ENCODE assay signal across 30 mouse cellular contexts in genomic region chr17:79341946-79342470, GRCm38 (mm10). TPM values are rescaled to one million over a fixed set of nuclear protein-coding genes. Genes with fewer than 3 reads are reported as not detected.
A peak's percentile ranks its signal among the peaks of the same experiment; 100 is the strongest.
DNase-seq lines count a peak whose midpoint lies in the region; ATAC-seq lines count a peak whose summit lies in the region.
"Had no signal": no experiment of that assay in that cellular context is flagged by ENCODE, and none has a peak within 500 bp of the region (broad histone marks: within the 10 kb centered on the region; RNA-seq: fewer than 3 reads in every experiment).

No protein-coding gene starts in this region.

- no peak for DNase-seq in liver, embryonic 13.5 days
- DNase-seq in R1 (ENCODE audit: low read depth, low spot score) = peak; percentile 57
- peak; percentile 2 for DNase-seq in embryonic facial prominence, embryonic 10.5 days (ENCODE audit: low spot score)
- DNase-seq in layer of hippocampus, adult 11-12 months (ENCODE audit: low spot score) = no peak
- DNase-seq in Muller cell, postnatal 12 days (ENCODE audit: inconsistent ontology term) = no peak
- no peak for DNase-seq in limb, embryonic 10.5 days (ENCODE audit: low spot score)
- DNase-seq: adrenal gland, postnatal 10 days; B cell, adult 2 months; cerebellum, adult 11-12 months; cerebellum, adult 9-11 months; gastrocnemius, postnatal 25 days; kidney, adult 8-10 months; kidney, postnatal 4 days; lung, adult 18-20 months; lung, postnatal 4 days; midbrain, embryonic 14.5 days; right cerebral cortex, postnatal 25 days; thymus, postnatal 14 days had no signal

- H3K27me3 ChIP-seq in liver, embryonic 13.5 days = no peaks in the 10 kb centered on the region
- no peaks in the 10 kb centered on the region for H3K27me3 ChIP-seq in liver, embryonic 12.5 days (replicated peaks)
- no peaks in the 10 kb centered on the region for H3K27me3 ChIP-seq in embryonic facial prominence, embryonic 10.5 days (replicated peaks; ENCODE audit: low read depth, poor library complexity, severe bottlenecking)
- H3K27me3 ChIP-seq in limb, embryonic 10.5 days (ENCODE audit: low read depth, poor library complexity, severe bottlenecking) = no peaks in the 10 kb centered on the region
- H3K27me3 ChIP-seq: forebrain, embryonic 13.5 days; heart, embryonic 15.5 days; hindbrain, embryonic 12.5 days; intestine, embryonic 15.5 days; limb, embryonic 13.5 days; neural tube, embryonic 15.5 days had no signal

- WGBS in liver, embryonic 13.5 days (ENCODE audit: insufficient replicate concordance) = 59% methylated on average over 7 of the region's 7 CpGs
- WGBS in liver, embryonic 12.5 days (ENCODE audit: insufficient replicate concordance) = 60% methylated on average over 7 of the region's 7 CpGs
- 74% methylated on average over 7 of the region's 7 CpGs for WGBS in embryonic facial prominence, embryonic 10.5 days
- 74% methylated on average over 7 of the region's 7 CpGs for WGBS in limb, embryonic 10.5 days

- no peak overlapping the region for H3K4me2 ChIP-seq in liver, embryonic 13.5 days
- H3K4me2 ChIP-seq in liver, embryonic 12.5 days = no peak overlapping the region
- H3K4me2 ChIP-seq: forebrain, embryonic 13.5 days; heart, embryonic 15.5 days; hindbrain, embryonic 12.5 days; intestine, embryonic 15.5 days; neural tube, embryonic 15.5 days had no signal

- H3K9ac ChIP-seq in liver, embryonic 13.5 days = peak overlapping the region; percentile 48; the same call in 1 of the 2 replicates
- H3K9ac ChIP-seq in liver, embryonic 12.5 days = no peak overlapping the region
- H3K9ac ChIP-seq: forebrain, embryonic 13.5 days; heart, embryonic 15.5 days; hindbrain, embryonic 12.5 days; intestine, embryonic 15.5 days; limb, embryonic 13.5 days; neural tube, embryonic 15.5 days had no signal

- no peak overlapping the region for H3K27ac ChIP-seq in liver, embryonic 13.5 days
- no peak overlapping the region for H3K27ac ChIP-seq in liver, embryonic 12.5 days
- no peak overlapping the region for H3K27ac ChIP-seq in embryonic facial prominence, embryonic 10.5 days (replicated peaks)
- no peak overlapping the region for H3K27ac ChIP-seq in limb, embryonic 10.5 days
- H3K27ac ChIP-seq: forebrain, embryonic 13.5 days; heart, embryonic 15.5 days; hindbrain, embryonic 12.5 days; hindbrain, postnatal 0 days; intestine, embryonic 15.5 days; kidney, postnatal 0 days; left cerebral cortex, adult 2 months; limb, embryonic 13.5 days; neural tube, embryonic 15.5 days had no signal

- no peak for ATAC-seq in liver, embryonic 13.5 days (ENCODE audit: low read depth)
- ATAC-seq in liver, embryonic 12.5 days = no peak
- ATAC-seq: forebrain, embryonic 13.5 days; hindbrain, postnatal 0 days; intestine, embryonic 15.5 days; lung, postnatal 0 days had no signal

- peaks cover 84% of the 10 kb centered on the region for H3K36me3 ChIP-seq in liver, embryonic 13.5 days
- H3K36me3 ChIP-seq in liver, embryonic 12.5 days = peaks cover 93% of the 10 kb centered on the region
- no peaks in the 10 kb centered on the region; the same call in 1 of the 2 replicates for H3K36me3 ChIP-seq in embryonic facial prominence, embryonic 10.5 days (replicated peaks)
- peaks cover 10% of the 10 kb centered on the region for H3K36me3 ChIP-seq in limb, embryonic 10.5 days
- H3K36me3 ChIP-seq: intestine, embryonic 15.5 days; neural tube, embryonic 15.5 days had no signal

- H3K9me3 ChIP-seq in liver, embryonic 13.5 days (replicated peaks) = no peaks in the 10 kb centered on the region
- no peaks in the 10 kb centered on the region for H3K9me3 ChIP-seq in liver, embryonic 12.5 days (replicated peaks)
- no peaks in the 10 kb centered on the region for H3K9me3 ChIP-seq in embryonic facial prominence, embryonic 10.5 days
- H3K9me3 ChIP-seq in limb, embryonic 10.5 days (replicated peaks) = no peaks in the 10 kb centered on the region
- H3K9me3 ChIP-seq: forebrain, embryonic 13.5 days; heart, embryonic 15.5 days; hindbrain, embryonic 12.5 days; intestine, embryonic 15.5 days; limb, embryonic 13.5 days; neural tube, embryonic 15.5 days had no signal

- peaks cover 87% of the 10 kb centered on the region for H3K4me1 ChIP-seq in liver, embryonic 13.5 days (replicated peaks)
- H3K4me1 ChIP-seq in liver, embryonic 12.5 days = peaks cover 78% of the 10 kb centered on the region
- H3K4me1 ChIP-seq in embryonic facial prominence, embryonic 10.5 days = 0 out of 2 replicates have a peak, but pooled peaks cover 3% of the 10 kb centered on the region
- peaks cover 27% of the 10 kb centered on the region for H3K4me1 ChIP-seq in limb, embryonic 10.5 days
- H3K4me1 ChIP-seq: hindbrain, embryonic 12.5 days; intestine, embryonic 15.5 days had no signal

- H3K4me3 ChIP-seq in liver, embryonic 13.5 days (replicated peaks) = no peak overlapping the region
- no peak overlapping the region for H3K4me3 ChIP-seq in liver, embryonic 12.5 days
- H3K4me3 ChIP-seq in embryonic facial prominence, embryonic 10.5 days = no peak overlapping the region
- no peak overlapping the region for H3K4me3 ChIP-seq in limb, embryonic 10.5 days
- H3K4me3 ChIP-seq: erythroblast, embryonic 14.5 days; forebrain, embryonic 13.5 days; heart, embryonic 15.5 days; hindbrain, embryonic 12.5 days; intestine, embryonic 15.5 days; left cerebral cortex, adult 2 months; limb, embryonic 13.5 days; neural tube, embryonic 15.5 days had no signal

RNA-seq across cellular contexts. Expression of gene Cdc42ep3, which starts 12.9 kb away (rescaled TPM):
- 58.4 and 76.9 TPM in 2 replicates for polyA plus RNA-seq in liver, embryonic 13.5 days (2015; fragmentation: Nextera tagmentation; extraction: Ambion mirVana)
- 61.1 and 64.3 TPM in 2 replicates for polyA plus RNA-seq in liver, embryonic 12.5 days (2016; fragmentation: Nextera tagmentation; extraction: Ambion mirVana)
- polyA plus RNA-seq in embryonic facial prominence, embryonic 10.5 days (2016; fragmentation: Nextera tagmentation; extraction: Ambion mirVana) = 17.0 and 18.8 TPM in 2 replicates
- polyA plus RNA-seq in limb, embryonic 10.5 days (2016; fragmentation: Nextera tagmentation; extraction: Ambion mirVana) = 21.8 and 30.3 TPM in 2 replicates

Comparison
In these comparisons a context has a peak if more than half of its experiments do, and no peak if none do; other contexts are left out.
1. DNase-seq: peak in R1 (single experiment) and embryonic facial prominence, embryonic 10.5 days (single experiment); none in liver, embryonic 13.5 days (single experiment), layer of hippocampus, adult 11-12 months (single experiment), Muller cell, postnatal 12 days (single experiment) and limb, embryonic 10.5 days (single experiment).